Mouse (Mus musculus) erythroblast, embryonic 14.5 days (primary cell): Measurements from ENCODE around the gene Tada2b.

ENCODE experiments used
- GATA1 ChIP-seq: IDR thresholded peaks from 2 replicates; pipeline ENCODE4 v1.6.1; 2012; ENCODE audit warnings: low read length, inconsistent platforms, mixed read lengths
- TAL1 ChIP-seq: IDR thresholded peaks from 3 replicates; pipeline ENCODE4 v1.6.1; 2012; ENCODE audit warnings: low read length, inconsistent platforms, mixed read lengths

GRCm38 (mm10) chr5:36464709-36465661 is 19.1 kb downstream of the Tada2b start, which contains the start of gene Grpel1:
- no peak for TF ChIP-seq TAL1
- no peak for TF ChIP-seq GATA1
